Mouse (Mus musculus): ENCODE results near the gene Ppp2r5a.

GRCm38 (mm10) chr1:191414432-191414831 is 11.4 kb upstream of the Ppp2r5a start:
- TF ChIP-seq POLR2A (IDR thresholded peaks at IDR 0.05; ENCODE audit: borderline replicate concordance, extremely low read depth, low read depth, low read length) = no peak
- TF ChIP-seq CTCF (IDR thresholded peaks at IDR 0.05; ENCODE audit: insufficient read depth, low read length) = no peak
